Mouse (Mus musculus) kidney, embryonic 16.5 days (tissue): Measurements from ENCODE around the gene Kmt5c. TPM values are rescaled to one million over a fixed set of nuclear protein-coding genes. Genes with fewer than 3 reads are reported as not detected.

Source experiments
- polyA plus RNA-seq: library from polyadenylated mRNA; unstranded; fragments of >200 nt; fragmentation: Nextera tagmentation; extraction: Ambion mirVana; gene quantifications from 2 replicates; pipeline ENCODE4 v1.2.1, GENCODE M21; 2015

The Kmt5c gene
- polyA plus RNA-seq, 1 experiment from 2014 or later: 99.3 TPM

Other genes with a start within 250 kb of the Kmt5c start
- 22.1 and 31.6 TPM in 2 replicates for gene Ppp1r12c, start 238.4 kb upstream of the Kmt5c start, polyA plus RNA-seq
- gene Tnnt1, start 223.7 kb upstream of the Kmt5c start, polyA plus RNA-seq: 20.9 and 21.6 TPM in 2 replicates
- 5.8 and 6.1 TPM in 2 replicates for gene Tnni3, start 215.9 kb upstream of the Kmt5c start, polyA plus RNA-seq
- 3.3 and 3.5 TPM in 2 replicates for gene Dnaaf3, start 207.7 kb upstream of the Kmt5c start, polyA plus RNA-seq
- 5.3 and 6.6 TPM in 2 replicates for gene Syt5, start 192.6 kb upstream of the Kmt5c start, polyA plus RNA-seq
- gene Ptprh, start 136.1 kb upstream of the Kmt5c start, polyA plus RNA-seq: not detected in 2 replicates
- 1.2 and 1.3 TPM in 2 replicates for gene Tmem86b, start 108.7 kb upstream of the Kmt5c start, polyA plus RNA-seq
- gene Ppp6r1, start 81.1 kb upstream of the Kmt5c start, polyA plus RNA-seq: 3.2 and 5.2 TPM in 2 replicates
- gene Hspbp1, start 55.0 kb upstream of the Kmt5c start, polyA plus RNA-seq: 114 and 118 TPM in 2 replicates
- gene Brsk1, start 49.5 kb upstream of the Kmt5c start, polyA plus RNA-seq: 1.2 and 1.3 TPM in 2 replicates
- gene Tmem150b, start 14.9 kb upstream of the Kmt5c start, polyA plus RNA-seq: 0.07 and 0.08 TPM in 2 replicates
- 71.2 and 71.4 TPM in 2 replicates for gene Cox6b2, start 13.0 kb downstream of the Kmt5c start, polyA plus RNA-seq
- not detected in 2 replicates for gene Fam71e2, start 31.2 kb downstream of the Kmt5c start, polyA plus RNA-seq
- gene Il11, start 42.7 kb downstream of the Kmt5c start, polyA plus RNA-seq: 0.17 and 0.42 TPM in 2 replicates
- 0.57 and 0.97 TPM in 2 replicates for gene Tmem190, start 42.8 kb downstream of the Kmt5c start, polyA plus RNA-seq
- 12.5 and 14.3 TPM in 2 replicates for gene Tmem238, start 49.5 kb downstream of the Kmt5c start, polyA plus RNA-seq
- 315 and 357 TPM in 2 replicates for gene Rpl28, start 52.8 kb downstream of the Kmt5c start, polyA plus RNA-seq
- 355 and 360 TPM in 2 replicates for gene Ube2s, start 72.5 kb downstream of the Kmt5c start, polyA plus RNA-seq
- 0.84 and 1.1 TPM in 2 replicates for gene Shisa7, start 104.6 kb downstream of the Kmt5c start, polyA plus RNA-seq
- 9.2 and 9.7 TPM in 2 replicates for gene Isoc2b, start 130.1 kb downstream of the Kmt5c start, polyA plus RNA-seq
- gene Isoc2a, start 137.0 kb downstream of the Kmt5c start, polyA plus RNA-seq: 1.2 and 1.4 TPM in 2 replicates
- gene Gm36210, start 166.4 kb downstream of the Kmt5c start, polyA plus RNA-seq: not detected in 2 replicates
- gene Zfp628, start 175.1 kb downstream of the Kmt5c start, polyA plus RNA-seq: 3.6 and 4.2 TPM in 2 replicates
- gene Nat14, start 181.9 kb downstream of the Kmt5c start, polyA plus RNA-seq: 5.8 and 6.2 TPM in 2 replicates
- gene Ssc5d, start 185.7 kb downstream of the Kmt5c start, polyA plus RNA-seq: 2.3 and 2.8 TPM in 2 replicates
- gene Sbk2, start 224.3 kb downstream of the Kmt5c start, polyA plus RNA-seq: 0.26 and 0.41 TPM in 2 replicates
- not detected in 2 replicates for gene Sbk3, start 231.1 kb downstream of the Kmt5c start, polyA plus RNA-seq